Mouse (Mus musculus) gastrocnemius, adult 2 months (tissue): ENCODE data around the gene Pgc. TPM values are rescaled to one million over a fixed set of nuclear protein-coding genes. Genes with fewer than 3 reads are reported as not detected.
A peak's percentile ranks its signal among the peaks of the same experiment; 100 is the strongest.

Source experiments
- DNase-seq: peaks from one replicate; pipeline ENCODE4 v3.0.0; 2022
- H3K27ac ChIP-seq: fragments of 200-600 bp; 2 replicates; pipeline ENCODE4 v1.8.1; 2022; ENCODE audit warnings: mild to moderate bottlenecking
- H3K4me3 ChIP-seq: fragments of 200-600 bp; 2 replicates; pipeline ENCODE4 v1.8.1; 2022; ENCODE audit warnings: mild to moderate bottlenecking, moderate library complexity
- CTCF ChIP-seq: fragments of 200-600 bp; IDR thresholded peaks from 2 replicates; pipeline ENCODE4 v1.8.1; 2022; ENCODE audit warnings: antibody characterized with exemption, mild to moderate bottlenecking, moderate library complexity
- intact Hi-C: fragments of 180-260 bp; cut with DNase I; formaldehyde crosslinking; loops from one replicate; pipeline ENCODE4 v1.15.1; 2025
- total RNA-seq, 2 experiments: library from RNA; stranded (reverse); gene quantifications; 2 replicates each; pipeline ENCODE4 v1.2.3; 2021

Gene Pgc
- total RNA-seq, 2 experiments from 2014 or later = not detected

DNA sequence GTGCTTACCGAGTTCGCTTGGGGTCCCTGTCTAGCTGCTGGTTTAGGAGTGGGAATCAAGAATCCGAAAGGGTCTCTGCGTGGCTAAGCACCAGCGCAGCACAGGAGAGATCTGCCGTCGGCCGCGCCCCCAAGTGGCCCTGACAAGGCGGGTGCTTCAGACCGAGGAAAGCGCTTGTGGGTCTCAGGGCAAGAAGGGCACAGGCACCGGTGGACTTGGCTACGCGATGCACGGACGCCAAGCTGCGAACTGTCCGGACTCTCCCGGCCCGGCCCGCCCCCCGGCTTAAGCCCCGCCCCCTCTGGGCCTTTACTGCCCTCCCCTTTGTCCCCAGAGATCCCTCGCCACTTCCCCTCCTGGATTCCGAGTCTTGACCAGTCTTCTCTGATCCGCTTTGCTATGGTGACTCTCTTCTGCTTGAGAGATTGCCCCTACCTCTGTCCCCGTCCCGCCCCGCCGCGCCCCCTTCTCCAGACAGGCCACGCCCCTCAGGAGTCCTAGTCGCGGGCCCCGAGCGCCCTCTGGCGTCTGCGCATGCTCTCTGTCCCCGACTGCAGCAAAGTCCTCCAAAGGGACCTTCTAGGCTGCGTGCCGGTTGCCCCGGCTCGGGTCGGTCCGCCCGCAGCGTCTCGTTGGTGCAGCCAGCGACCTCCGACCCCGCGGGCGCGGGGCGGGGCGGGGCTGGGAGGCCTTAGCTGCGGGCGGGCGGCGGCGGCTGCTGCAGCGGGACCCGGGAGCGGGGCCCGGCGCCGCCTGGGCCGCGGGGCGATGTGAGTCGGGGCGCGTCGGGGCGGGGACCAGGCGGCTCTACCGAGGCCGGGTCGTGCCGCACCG is 31.9 kb upstream of the Pgc start, which contains the start of gene Prickle4:
TSS of gene Prickle4 (minus strand) at position 234 of the 834 bp plus-strand sequence.
- H3K27ac ChIP-seq = peak within 1 kb of the TSS; percentile 88
- intact Hi-C loops = loop anchor here (5.0 to 10.0 kb wide), 2 partner anchors 187 to 330 kb away; partner anchors contain the start of genes Ccnd3 and Mrps10

GRCm38 (mm10) chr17:47695337-47695710 is 31.3 kb upstream of the Pgc start:
- no peak for DNase-seq
- peak overlapping the region; percentile 89 for H3K4me3 ChIP-seq
- peak overlapping the region; percentile 88 for H3K27ac ChIP-seq
- intact Hi-C loops = loop anchor here (10.0 kb wide), 1 partner anchor 331 kb away; the partner anchor contains the start of gene Mrps10
- no peak for TF ChIP-seq CTCF

More for the DNA sequence above, 31.9 kb upstream of the Pgc start, which contains the start of gene Prickle4:
- peak within 1 kb of the TSS; percentile 89 for H3K4me3 ChIP-seq
- DNase-seq = peak; percentile 99
- TF ChIP-seq CTCF = peak; percentile 80

- intact Hi-C loops = loop anchor here (10.0 kb wide), 1 partner anchor 333 kb away; the partner anchor contains the start of gene Mrps10
- TF ChIP-seq CTCF = no peak
Measured at GRCm38 (mm10) chr17:47698156-47698555, 28.5 kb upstream of the Pgc start.

GRCm38 (mm10) chr17:47699055-47699454 is 27.6 kb upstream of the Pgc start:
- intact Hi-C loops = loop anchor here (10.0 kb wide), 1 partner anchor 334 kb away; the partner anchor contains the start of gene Mrps10
- no peak overlapping the region for H3K27ac ChIP-seq
- no peak for DNase-seq
- TF ChIP-seq CTCF = no peak
- no peak overlapping the region for H3K4me3 ChIP-seq

More at GRCm38 (mm10) chr17:47698156-47698555, 28.5 kb upstream of the Pgc start:
- DNase-seq = no peak
- Histone ChIP-seq H3K27ac (no peak overlapping the region), H3K4me3 (no peak overlapping the region)

- intact Hi-C loops = no loop called here
- Histone ChIP-seq H3K27ac (no peak overlapping the region), H3K4me3 (no peak overlapping the region)
- no peak for DNase-seq
- no peak for TF ChIP-seq CTCF
Measured at GRCm38 (mm10) chr17:47701793-47702192, 24.8 kb upstream of the Pgc start.

DNA sequence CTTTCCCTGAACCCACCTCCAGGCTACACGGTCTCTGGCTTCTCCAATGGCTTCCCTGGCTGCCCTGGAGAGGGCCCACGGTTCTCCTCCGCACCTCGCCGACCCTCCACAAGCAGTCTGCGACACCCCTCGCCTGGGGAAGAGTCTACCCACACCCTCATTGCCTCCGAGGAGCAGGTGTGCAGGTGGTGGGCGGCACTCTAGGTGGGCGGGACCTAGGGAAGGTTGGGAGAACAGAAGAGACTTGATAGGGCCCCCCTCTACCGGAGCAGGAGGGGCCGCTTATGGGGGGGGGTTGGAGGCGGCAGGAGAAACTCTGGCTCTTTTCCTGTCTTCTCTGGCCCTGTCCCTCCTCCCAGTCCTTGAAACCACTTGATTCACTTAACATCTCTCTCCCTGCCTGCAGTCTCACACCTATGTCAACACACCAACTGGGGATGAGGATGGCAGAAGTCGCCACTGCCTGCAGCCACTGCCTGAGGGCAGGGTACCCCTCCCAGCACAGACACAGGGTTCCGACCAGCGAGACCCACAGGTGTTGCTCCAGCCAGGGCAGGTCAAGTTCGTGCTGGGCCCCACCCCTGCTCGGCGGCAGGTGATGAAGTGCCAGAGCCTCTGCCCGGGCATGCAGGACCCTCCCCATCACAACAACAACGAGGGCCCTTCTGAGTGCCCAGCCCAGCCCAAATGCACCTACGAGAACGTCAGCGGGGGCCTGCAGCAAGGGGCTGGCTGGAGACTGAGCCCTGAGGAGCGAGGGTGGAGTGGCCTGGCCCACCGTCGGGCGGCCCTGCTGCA is 23.9 kb upstream of the Pgc start:
- DNase-seq = no peak
- intact Hi-C loops = no loop called here
- TF ChIP-seq CTCF = no peak
- H3K27ac ChIP-seq = no peak overlapping the region
- no peak overlapping the region for H3K4me3 ChIP-seq

DNA sequence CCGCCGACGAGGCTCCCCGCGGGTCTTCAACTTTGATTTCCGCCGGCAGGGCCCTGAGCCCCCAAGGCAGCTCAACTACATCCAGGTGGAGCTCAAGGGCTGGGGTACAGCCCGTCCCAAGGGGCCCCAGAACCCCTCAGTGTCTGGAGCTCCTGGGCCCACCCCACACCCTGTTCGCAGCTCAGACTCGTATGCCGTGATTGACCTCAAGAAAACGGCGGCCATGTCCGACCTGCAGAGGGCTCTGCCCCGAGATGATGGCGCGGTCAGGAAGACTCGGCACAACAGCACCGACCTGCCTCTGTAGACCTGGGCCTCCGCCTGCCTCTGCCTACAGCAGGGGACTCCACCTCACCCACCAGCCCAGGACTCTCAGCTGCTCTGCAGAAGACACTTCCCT is 23.1 kb upstream of the Pgc start:
- DNase-seq = no peak
- Histone ChIP-seq H3K4me3 (no peak overlapping the region), H3K27ac (no peak overlapping the region)
- no peak for TF ChIP-seq CTCF
- intact Hi-C loops = no loop called here

- intact Hi-C loops = no loop called here
- DNase-seq = no peak
- no peak overlapping the region for H3K4me3 ChIP-seq
- H3K27ac ChIP-seq = no peak overlapping the region
- TF ChIP-seq CTCF = peak; percentile 39; the same call in 1 of the 2 replicates
Measured at GRCm38 (mm10) chr17:47704692-47705091, 21.9 kb upstream of the Pgc start.

DNA sequence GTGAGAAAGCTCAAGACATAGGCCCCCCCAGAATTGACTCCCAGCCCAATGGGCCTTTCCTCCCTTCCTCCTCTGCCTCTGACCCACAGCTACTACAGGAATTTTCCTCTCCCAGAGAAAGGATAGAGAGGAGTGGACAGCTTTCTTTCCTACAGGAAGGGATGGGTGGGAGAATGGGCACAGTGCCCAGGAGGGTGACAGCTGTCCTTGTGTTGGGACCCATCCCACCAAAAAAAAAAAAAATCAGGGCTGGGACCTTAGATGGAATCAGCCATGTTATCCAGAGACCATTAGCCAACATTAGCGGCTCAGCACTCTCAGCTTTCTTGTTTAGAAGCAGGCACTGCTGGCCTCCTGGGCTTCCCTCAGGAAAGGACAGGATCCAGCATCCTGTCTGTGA is 20.4 kb upstream of the Pgc start:
- TF ChIP-seq CTCF = no peak
- no peak overlapping the region for H3K27ac ChIP-seq
- H3K4me3 ChIP-seq = no peak overlapping the region
- no peak for DNase-seq
- intact Hi-C loops = no loop called here

- H3K27ac ChIP-seq = no peak overlapping the region
- TF ChIP-seq CTCF = no peak
- intact Hi-C loops = no loop called here
- H3K4me3 ChIP-seq = no peak overlapping the region
- no peak for DNase-seq
Measured at GRCm38 (mm10) chr17:47707961-47708360, 18.7 kb upstream of the Pgc start.

DNA sequence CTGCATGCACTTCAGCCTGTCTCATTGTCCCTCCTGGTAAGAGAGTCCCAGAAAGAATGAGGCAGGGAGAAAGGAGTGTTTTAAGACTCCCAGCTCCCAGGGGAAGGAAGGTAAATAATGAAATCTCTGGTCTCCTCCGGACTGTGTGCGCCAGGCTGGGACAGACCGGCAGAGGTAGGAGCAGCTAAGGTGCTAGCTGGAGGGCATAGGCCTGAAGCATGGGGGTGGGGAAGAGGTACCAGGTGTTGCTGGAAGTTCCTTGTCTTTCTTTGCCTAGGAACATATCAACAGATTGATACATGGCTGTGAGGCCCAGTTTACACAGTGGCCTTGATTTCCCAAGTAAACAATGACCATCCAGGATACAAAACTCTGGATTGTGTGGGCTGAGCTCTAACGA is 17.7 kb upstream of the Pgc start:
- intact Hi-C loops = no loop called here
- Histone ChIP-seq H3K4me3 (no peak overlapping the region), H3K27ac (no peak overlapping the region)
- TF ChIP-seq CTCF = no peak
- no peak for DNase-seq

- Histone ChIP-seq H3K27ac (no peak overlapping the region), H3K4me3 (no peak overlapping the region)
- DNase-seq = no peak
- TF ChIP-seq CTCF = no peak
- intact Hi-C loops = no loop called here
Measured at GRCm38 (mm10) chr17:47710036-47710435, 16.6 kb upstream of the Pgc start.

GRCm38 (mm10) chr17:47711883-47712282 is 14.8 kb upstream of the Pgc start:
- intact Hi-C loops = no loop called here
- no peak for TF ChIP-seq CTCF
- Histone ChIP-seq H3K4me3 (no peak overlapping the region), H3K27ac (no peak overlapping the region)
- DNase-seq = no peak
